Mouse (Mus musculus) megakaryocyte-erythroid progenitor cell, adult 5-6 weeks (primary cell): ENCODE results near the gene Sox6. TPM values are rescaled to one million over a fixed set of nuclear protein-coding genes. Genes with fewer than 3 reads are reported as not detected.

Source experiments
- ATAC-seq: replicated peaks from 2 replicates; pipeline ENCODE4 v1.8.0; 2016; ENCODE audit warnings: mild to moderate bottlenecking, inconsistent platforms; ENCODE audit not compliant: severe bottlenecking, poor library complexity, low FRiP score, low TSS enrichment
- total RNA-seq, 2 experiments: library from RNA; stranded (forward) in 1 of 2; stranded (reverse) in 1 of 2; fragments of 200-1000, 215-1000 nt in 1 of 2; fragments of >200 nt in 1 of 2; fragmentation: Nextera tagmentation in 1 of 2; gene quantifications; 2 replicates each; pipeline ENCODE4 v1.2.3; 2014 to 2017

Gene Sox6
- total RNA-seq, 2 experiments from 2014 or later: 10.2 to 18.2 TPM

DNA sequence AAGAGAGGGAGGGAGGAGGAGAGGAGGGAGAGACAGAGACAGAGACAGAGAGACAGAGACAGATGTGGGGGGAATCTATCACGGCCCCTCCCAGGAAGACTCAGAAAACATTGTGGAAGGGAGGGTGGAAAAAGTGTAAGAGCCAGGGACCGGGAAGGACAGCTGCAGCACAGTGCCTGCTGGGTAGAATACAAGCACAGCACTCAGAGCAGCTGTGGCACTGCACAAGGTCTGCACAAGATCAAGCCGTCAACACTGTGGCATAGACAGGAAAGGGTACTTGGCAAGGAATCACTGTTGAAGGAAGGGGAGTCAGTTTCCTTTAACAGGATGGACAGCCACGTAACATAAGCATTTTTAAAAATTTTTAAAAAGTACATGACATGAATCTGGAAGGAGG is 258.4 kb downstream of the Sox6 start:
- ATAC-seq: no peak

DNA sequence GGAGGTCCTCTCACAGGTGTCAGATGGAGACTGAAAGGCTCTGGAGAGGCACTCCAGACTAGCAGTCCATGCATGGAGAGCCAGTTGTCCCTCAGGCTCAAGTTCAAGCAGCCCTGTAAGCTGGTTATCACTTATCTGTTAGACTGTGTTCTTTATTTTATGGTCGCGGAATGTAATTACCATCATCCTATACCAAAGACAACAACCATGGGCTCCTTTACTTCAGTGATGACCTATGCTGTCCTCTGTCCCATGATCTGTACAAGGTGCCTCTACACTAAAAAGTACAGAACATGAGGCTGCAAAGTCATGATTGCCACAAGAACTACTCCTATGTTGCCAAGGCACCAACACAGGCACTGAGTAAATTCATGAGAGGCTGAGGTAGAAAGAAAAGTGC is 259.1 kb downstream of the Sox6 start:
- ATAC-seq: no peak

DNA sequence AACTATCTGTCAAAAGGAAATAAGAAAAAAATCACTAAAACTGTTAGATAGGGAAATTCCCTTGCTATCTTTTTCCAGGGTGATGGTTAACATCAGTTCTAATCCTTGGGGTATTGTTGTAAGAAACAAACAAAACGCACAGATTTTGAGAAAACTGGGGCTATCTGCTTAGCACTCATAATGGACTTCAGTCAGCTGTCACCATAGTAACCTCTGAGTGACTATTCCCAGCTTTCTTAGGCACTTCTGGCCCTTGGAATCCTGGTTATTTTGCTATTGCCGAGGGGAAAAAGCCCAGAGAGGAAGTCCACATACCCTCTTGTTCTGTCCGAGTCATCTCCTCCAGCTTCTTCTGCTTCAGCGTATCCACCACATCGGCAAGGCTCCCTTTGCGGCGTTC is 261.9 kb downstream of the Sox6 start:
- ATAC-seq: no peak

DNA sequence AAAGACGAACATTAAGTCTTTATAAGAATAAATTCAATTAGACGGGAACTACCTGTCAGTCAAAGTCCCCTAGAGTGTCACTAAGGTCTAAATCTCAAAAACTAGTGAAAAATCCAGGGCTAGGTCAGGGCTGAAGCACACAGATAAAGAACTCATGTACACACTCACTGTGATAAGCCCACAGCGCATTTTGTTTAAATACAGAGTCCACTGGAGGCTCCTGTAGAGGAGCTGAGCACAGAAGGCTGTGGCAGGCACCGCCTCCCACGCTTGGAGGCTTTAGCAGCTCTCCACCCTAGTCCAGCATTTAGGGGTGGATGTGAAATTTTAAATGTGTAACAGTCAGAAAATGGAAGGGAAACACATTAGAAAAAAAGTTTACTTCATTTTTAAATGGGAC is 262.3 kb downstream of the Sox6 start:
- peak; percentile 77 for ATAC-seq

DNA sequence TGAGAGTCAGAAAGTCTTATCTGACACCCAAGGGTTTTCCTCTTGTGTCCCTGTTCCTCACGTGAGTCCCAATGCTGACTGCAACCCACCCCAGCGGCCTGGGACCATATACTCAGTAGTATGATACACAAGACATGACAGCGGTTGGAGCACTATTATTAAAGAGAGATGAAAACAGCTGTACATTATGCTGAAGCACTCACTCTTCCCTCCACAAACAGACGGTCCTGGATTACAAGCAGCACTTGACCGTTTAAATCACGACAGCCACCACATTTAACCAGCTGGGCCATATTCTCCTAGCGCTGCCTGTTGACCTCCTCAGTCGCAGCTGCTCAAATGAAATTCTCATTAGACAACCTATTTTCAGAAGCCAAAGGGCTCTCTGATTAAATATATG is 272.3 kb downstream of the Sox6 start:
- no peak for ATAC-seq

DNA sequence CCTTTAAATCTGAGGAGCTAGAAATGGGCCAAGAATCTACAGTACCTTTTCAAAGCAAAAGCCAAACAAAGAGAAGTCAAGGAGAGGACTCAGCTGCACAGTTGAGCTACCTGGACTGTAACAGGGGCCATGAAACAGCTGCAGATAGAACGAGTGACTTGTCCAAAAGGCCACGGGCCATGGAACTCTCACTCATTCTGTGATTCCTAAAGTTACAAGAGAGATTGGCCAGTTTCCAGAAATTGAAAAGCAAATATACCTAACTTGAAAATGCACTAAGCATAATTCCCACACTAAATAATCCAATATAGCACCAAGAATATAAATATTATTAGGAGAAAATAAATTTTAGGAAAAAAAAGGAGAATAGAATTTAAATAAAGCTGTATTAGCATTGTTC is 274.7 kb downstream of the Sox6 start:
- ATAC-seq: no peak

DNA sequence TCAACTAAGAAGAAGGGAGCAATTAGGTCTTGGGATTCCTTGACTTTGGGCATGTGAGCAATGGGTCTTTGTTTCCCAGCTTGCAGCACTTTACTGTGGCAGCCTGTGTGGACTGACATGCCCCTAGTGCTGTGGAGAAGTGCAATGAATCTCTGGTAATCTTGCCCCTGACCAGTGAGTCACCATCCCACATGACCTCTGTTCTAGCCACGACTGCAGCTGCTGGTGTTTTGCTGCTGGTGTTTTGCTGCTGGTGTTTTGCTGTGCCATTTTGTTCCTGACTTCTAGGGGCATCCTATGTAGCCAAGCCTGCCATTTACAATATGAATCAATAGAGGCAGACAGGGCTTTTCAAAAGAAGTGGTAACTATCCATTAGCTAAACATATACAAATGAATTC is 280.4 kb downstream of the Sox6 start:
- no peak for ATAC-seq

DNA sequence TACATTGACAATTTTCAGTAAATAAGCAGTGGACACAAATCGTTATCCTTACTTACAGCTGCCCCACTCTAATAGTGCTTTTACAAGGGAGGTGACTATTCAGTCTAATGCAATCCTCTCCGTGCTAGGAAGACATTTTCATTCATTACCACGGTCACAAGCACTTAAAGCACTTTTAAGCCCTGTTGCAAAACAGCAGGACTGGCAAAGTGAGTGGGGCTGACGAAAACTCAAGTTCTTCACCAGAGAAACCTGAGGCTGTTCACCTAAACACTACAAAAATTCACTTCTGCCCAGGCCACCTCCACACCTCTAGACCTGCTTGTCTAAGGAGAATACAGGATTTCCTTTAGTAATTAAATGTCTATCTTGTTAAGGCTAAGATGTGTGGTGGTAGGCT is 283.3 kb downstream of the Sox6 start:
- ATAC-seq: no peak

DNA sequence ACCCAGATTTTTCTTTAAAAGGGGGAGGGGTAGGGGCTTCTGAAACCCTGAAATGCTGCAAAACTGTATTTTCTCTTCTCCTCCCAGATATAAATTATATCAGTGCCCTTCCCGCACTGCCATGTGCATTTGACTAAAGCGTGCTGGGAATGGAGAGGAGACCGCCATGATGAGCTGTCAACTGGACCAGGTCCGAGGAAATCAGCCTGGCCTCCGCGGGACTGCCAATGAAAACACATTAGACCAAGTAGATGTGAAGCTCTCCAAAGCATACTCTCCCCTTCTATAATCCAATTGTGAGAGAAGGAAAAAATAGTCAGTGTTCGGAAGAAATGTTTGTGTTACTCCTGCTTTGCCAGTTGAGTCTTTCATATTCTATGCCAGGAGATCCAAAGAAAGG is 284.4 kb downstream of the Sox6 start:
- no peak for ATAC-seq

DNA sequence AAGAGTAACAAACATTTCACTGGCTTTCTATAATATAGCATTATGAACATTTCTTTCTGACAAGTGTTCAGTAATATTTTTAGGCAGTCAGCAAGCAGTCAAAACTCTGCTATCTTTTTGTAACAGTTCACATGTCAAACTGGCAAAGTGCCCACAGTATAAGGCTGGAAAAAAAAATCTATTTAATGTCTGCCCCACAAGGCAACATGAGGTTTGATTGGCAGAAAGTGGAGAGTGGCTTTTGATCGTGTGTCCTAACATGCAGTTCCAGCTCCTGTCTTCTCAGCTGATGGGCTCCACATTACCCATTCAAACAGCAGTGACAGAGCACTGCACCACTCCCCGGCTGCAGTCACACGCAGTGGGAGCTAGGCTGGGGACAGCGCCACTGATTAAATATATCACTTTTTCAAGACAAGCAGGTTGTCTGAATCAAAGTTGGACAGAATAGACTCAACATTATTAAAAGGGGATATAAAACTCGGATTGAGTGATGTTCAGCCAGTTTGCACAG is 286.4 kb downstream of the Sox6 start:
- peak; percentile 87 for ATAC-seq

DNA sequence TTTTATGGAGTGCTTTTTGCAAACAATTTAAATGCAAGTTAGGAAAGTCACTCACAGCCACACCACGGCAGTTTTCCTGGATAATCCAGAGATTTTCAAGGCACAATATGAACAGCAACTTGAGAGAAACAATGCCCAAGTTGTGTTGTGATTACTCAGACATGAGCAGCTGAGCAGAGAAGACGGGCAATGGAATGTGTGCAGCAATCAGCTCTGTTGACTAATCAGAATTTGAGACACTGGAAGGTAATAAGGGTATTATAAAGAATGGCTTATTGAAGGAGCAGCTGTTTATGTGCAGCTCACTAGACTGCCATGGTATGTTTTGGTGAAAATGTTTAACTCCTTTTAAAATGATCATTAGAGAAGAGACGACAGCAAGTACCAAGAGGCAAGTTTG is 287.5 kb downstream of the Sox6 start:
- no peak for ATAC-seq

DNA sequence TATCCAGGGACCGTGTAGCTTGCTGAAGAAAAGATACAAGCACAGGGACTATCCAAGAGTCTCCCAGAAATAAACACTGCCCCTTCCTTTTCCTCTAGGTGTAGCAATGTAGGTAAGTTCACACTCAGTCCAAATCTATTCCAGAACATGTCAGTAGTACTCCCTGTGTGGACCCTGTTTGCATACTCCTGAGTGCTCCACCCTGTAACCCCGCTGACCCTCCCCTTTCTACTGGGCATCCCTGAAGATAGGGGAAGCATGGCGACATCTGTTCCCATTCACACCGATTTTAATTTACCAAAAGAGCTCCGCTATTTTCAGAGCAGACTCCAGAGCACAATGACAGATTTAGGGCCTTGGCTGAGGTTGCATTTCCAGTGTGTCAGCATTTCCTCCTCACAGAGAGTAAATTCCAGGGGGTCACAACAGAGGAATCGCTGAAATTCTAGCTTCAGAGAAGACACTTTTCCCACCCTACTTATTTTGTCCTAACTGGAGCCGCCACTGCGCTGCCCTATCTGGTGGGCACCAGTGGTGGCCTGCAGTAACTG is 288.2 kb downstream of the Sox6 start:
- no peak for ATAC-seq

DNA sequence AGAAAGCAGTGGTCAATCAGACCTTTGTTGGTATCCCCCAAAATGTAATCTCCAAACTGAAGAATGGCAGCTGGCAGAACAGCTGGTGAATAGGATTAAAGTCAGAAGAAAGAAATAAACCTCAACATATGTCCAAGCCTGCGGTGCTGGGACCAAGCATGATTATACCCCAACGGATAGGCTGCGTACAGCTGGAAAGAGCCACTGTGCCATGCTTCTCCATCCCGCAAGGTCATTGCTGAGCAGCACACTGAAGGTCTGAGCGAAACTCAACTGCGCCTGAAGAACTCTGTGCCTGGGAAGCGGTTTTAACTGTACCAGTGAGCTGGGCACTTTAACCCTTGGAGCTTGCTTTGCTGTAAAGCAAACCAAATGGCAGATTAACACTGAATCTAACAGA is 291.1 kb downstream of the Sox6 start:
- no peak for ATAC-seq

DNA sequence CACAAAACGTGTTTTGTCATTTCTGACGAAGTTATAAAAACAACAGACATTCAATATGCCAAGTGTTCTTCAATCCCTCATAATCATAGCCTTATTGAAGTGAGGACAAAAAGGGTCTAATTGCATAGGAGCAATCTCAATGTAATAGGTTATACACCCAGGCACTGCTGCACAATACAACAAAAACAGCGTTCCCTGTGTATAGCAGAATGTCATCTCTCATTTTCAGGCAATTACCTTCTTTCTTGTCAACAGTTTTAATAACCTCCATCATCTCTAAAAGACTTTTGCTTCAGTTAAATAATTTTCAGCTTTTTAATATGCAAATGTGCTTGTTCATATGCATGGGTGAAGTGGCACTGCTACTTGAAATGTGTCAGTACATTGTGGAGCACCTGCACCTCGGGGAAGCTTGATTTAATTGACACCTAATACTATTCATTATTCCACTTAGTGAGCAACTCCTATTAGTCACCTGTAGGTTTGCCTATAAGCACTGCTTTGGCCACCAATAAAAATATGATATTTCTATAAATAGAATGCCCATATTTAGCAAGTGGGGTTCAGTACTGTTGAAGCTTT is 292.8 kb downstream of the Sox6 start:
- ATAC-seq: no peak

DNA sequence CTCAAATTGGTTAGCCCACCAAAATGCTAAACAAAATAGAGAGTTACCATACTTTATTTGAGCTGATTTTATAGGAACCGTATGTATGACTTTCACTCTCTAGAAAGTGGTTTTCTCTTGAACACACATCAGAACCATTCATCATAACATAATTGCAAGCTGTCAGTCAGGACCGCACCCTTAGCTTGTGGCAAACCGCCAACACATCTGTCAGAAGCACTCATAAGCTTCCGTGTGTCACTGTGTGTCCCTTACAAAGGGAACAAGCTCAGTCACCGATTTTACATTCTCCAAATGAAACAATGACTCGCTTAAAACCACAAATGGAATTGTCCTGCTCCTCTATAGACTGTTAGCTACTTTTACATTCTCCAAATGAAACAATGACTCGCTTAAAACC is 304.5 kb downstream of the Sox6 start:
- peak; percentile 91 for ATAC-seq

DNA sequence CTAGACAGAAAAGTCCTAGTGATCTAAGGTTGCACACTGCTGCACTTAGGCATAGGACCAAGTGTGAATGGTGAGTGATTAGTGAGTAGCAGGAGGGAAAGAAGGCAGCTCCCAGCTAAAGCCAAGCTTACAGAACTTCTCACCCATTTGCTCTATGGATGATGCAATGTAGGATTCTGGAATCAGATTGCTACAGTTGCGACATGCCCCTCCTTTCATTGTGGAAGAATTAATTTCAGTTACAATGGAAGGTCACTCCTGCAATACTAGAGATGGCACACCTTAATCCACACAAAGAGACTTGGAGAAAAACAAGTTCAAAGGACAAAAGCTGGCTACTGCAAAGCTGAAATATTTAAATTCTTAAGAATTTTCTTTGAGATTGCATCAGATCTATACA is 305.8 kb downstream of the Sox6 start:
- no peak for ATAC-seq

DNA sequence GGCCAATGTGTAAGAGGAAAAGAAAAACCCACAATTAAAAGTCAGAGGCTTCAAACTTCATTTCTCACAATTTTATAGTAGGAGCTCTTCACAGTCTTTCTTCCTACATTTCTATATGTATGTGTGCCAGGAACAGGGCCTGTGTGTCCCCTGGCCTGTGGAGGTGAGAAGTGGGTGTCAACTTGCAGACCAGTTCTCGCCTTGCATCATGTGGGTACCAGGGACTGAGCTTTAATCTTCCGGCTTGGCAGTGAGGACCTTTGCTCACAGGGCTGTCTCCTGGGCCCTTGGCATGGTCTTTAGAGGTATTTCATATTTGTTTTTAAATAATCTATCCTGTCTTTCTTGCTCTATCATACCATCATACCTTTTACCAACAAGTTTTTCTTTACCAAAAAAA is 311.8 kb downstream of the Sox6 start:
- no peak for ATAC-seq

DNA sequence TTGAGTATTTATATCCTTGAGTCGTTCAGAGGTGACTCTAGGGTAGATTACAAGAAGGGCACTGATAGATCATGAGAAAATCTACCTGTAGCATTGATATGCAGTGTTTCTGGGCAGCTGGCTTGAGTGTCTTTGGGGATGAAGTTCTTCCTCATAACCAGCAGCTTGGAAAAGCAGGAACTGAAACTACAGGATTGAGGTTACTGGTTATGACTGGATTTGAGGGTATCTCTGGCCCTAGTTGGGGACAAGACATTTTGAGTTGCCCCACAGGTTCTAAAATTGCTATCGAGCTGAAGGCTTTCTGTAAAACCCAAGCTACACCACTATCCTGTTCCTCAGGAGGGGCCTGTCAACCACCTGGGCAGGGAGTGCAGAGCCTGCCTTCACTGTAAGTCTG is 314.2 kb downstream of the Sox6 start:
- no peak for ATAC-seq

DNA sequence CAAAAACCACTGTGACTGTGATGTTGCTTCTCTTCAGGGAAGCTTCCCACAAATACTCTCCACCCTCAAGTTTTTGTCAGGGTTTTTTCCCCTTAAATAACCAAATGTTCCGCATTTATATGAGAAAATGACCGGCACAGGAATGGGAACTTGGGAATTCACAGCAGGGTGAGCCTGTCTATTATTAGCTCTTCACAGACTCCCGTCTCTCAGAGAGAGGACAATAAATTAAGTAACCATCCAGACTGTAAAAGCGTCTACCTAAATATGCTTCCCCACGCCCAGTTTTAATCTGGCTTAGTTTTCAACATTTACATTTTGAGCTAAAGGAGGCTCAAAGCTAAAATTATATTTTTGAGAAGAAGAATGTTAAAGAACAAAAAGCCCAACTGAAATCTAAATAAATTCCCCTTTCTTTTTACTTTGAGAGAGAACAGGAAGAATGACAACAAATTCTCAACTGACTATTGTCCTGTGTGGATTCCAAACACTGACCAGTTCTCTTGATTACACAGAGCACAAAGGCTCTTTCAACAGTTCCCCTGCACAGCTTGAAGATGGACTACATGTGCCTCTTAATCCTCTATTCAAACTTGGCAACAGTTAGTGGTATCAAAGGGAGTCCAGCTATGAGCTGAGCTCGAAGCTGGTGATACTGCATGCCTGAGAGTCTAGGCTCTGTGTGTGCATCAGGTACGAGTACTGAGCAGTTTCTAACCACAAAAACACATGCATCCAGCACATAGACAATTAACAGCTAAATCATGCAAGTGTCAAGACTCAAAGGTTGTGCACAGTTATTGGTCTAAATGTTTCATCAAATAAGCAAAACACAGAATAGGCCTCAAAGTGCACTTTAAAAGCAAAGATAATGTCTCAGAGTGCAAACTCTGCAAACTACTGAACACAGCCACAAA is 316.7 kb downstream of the Sox6 start:
- no peak for ATAC-seq

DNA sequence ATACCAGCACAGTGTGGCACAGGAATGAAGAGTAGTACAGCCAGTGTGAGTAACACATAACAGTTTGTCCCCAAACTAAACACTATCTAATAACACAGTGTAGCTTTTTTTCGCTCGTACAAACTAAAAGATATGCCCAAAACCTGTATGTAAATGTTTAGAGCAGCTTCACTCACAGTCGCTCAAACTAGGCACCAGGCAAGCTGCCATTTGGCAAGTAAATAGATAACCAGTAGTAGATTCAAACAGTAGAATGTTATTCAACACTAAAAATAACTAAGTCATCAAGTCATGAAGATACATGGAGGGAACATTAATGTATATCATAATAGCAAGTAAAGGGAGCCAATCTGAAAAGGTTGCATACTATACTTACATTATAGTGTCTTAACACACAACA is 318.8 kb downstream of the Sox6 start:
- no peak for ATAC-seq

DNA sequence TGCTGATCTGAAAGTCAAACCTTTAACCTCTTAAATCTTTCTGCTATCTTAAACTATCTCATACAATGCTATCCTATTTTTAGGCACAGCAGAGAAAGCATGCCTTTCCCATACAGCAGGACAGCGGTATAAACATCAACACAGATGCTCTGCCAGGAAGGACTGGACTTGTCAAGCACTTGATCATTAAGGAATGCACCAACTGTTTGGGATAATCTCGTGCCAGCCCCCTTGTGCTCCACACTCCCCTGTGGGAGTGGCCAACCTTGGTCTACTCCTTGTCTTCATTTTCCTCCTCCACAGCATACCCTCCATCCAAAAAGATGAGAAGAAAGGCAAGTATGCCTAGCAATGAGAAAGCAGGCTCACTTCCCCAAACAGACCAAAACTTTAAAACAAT is 332.5 kb downstream of the Sox6 start:
- no peak for ATAC-seq
